Mouse (Mus musculus): ENCODE measurements around the gene Sgpl1. TPM values are rescaled to one million over a fixed set of nuclear protein-coding genes. Genes with fewer than 3 reads are reported as not detected.

The Sgpl1 gene
- polyA plus RNA-seq, 1 experiment from 2014 or later, result 64.3 TPM

GRCm38 (mm10) chr10:61146807-61147156, 721 bp downstream of the Sgpl1 start:
- no peaks in the 10 kb centered on the region for H3K36me3 ChIP-seq (ENCODE audit: control insufficient read depth, insufficient read depth, low read length)
- no peaks in the 10 kb centered on the region for H3K27me3 ChIP-seq (replicated peaks; ENCODE audit: control insufficient read depth, insufficient read depth, low read length)
- ATAC-seq (ENCODE audit: low read depth), result no peak; the same call in 1 of the 2 replicates
- H3K4me3 ChIP-seq (ENCODE audit: low read depth, low read length), result peak overlapping the region; percentile 83
- H3K4me2 ChIP-seq (ENCODE audit: low read depth, low read length), result peak overlapping the region; percentile 84
- WGBS, result under 1% methylated on average over 13 of the region's 14 CpGs
- peak overlapping the region; percentile 95 for H3K27ac ChIP-seq (replicated peaks; ENCODE audit: low read depth, low read length)
- peak overlapping the region; percentile 88 for H3K9ac ChIP-seq (ENCODE audit: low read depth, low read length)
- peaks cover 7% of the 10 kb centered on the region for H3K4me1 ChIP-seq (ENCODE audit: control insufficient read depth, insufficient read depth, low read length)
- DNase-seq (ENCODE audit: low spot score), result peak; percentile 12
- no peaks in the 10 kb centered on the region for H3K9me3 ChIP-seq (ENCODE audit: control insufficient read depth, low read length)

- Histone ChIP-seq H3K4me1 (ENCODE audit: control insufficient read depth, insufficient read depth, low read length) (peaks cover 7% of the 10 kb centered on the region), H3K27ac (replicated peaks; ENCODE audit: low read depth, low read length) (peak overlapping the region; percentile 95), H3K4me3 (ENCODE audit: low read depth, low read length) (peak overlapping the region; percentile 83), H3K36me3 (ENCODE audit: control insufficient read depth, insufficient read depth, low read length) (no peaks in the 10 kb centered on the region), H3K4me2 (ENCODE audit: low read depth, low read length) (peak overlapping the region; percentile 84), H3K9me3 (ENCODE audit: control insufficient read depth, low read length) (no peaks in the 10 kb centered on the region), H3K27me3 (replicated peaks; ENCODE audit: control insufficient read depth, insufficient read depth, low read length) (no peaks in the 10 kb centered on the region), H3K9ac (ENCODE audit: low read depth, low read length) (peak overlapping the region; percentile 88)
- DNase-seq (ENCODE audit: low spot score) (peak; percentile 78), ATAC-seq (ENCODE audit: low read depth) (peak; percentile 35)
- 1% methylated on average over 28 of the region's 53 CpGs for WGBS
Observed at GRCm38 (mm10) chr10:61146119-61146806, 1.2 kb downstream of the Sgpl1 start.

GRCm38 (mm10) chr10:61145766-61146118, 1.8 kb downstream of the Sgpl1 start:
- Histone ChIP-seq H3K27ac (replicated peaks; ENCODE audit: low read depth, low read length) (peak overlapping the region; percentile 95), H3K9me3 (ENCODE audit: control insufficient read depth, low read length) (no peaks in the 10 kb centered on the region), H3K4me2 (ENCODE audit: low read depth, low read length) (peak overlapping the region; percentile 84), H3K4me1 (ENCODE audit: control insufficient read depth, insufficient read depth, low read length) (peaks cover 7% of the 10 kb centered on the region), H3K36me3 (ENCODE audit: control insufficient read depth, insufficient read depth, low read length) (no peaks in the 10 kb centered on the region), H3K27me3 (replicated peaks; ENCODE audit: control insufficient read depth, insufficient read depth, low read length) (no peaks in the 10 kb centered on the region), H3K9ac (ENCODE audit: low read depth, low read length) (peak overlapping the region; percentile 88), H3K4me3 (ENCODE audit: low read depth, low read length) (peak overlapping the region; percentile 83)
- 0% methylated on average over 3 of the region's 3 CpGs for WGBS
- no peak for ATAC-seq (ENCODE audit: low read depth)
- no peak for DNase-seq (ENCODE audit: low spot score)

- H3K4me1 ChIP-seq (ENCODE audit: control insufficient read depth, insufficient read depth, low read length), result peaks cover 7% of the 10 kb centered on the region
- no peaks in the 10 kb centered on the region for H3K9me3 ChIP-seq (ENCODE audit: control insufficient read depth, low read length)
- no peak overlapping the region for H3K4me3 ChIP-seq (ENCODE audit: low read depth, low read length)
- DNase-seq (ENCODE audit: low spot score) (no peak), ATAC-seq (ENCODE audit: low read depth) (no peak)
- no peak overlapping the region for H3K4me2 ChIP-seq (ENCODE audit: low read depth, low read length)
- H3K27me3 ChIP-seq (replicated peaks; ENCODE audit: control insufficient read depth, insufficient read depth, low read length), result no peaks in the 10 kb centered on the region
- no peak overlapping the region for H3K27ac ChIP-seq (replicated peaks; ENCODE audit: low read depth, low read length)
- WGBS, result 89% methylated on average over 2 of the region's 2 CpGs
- no peak overlapping the region for H3K9ac ChIP-seq (ENCODE audit: low read depth, low read length)
- H3K36me3 ChIP-seq (ENCODE audit: control insufficient read depth, insufficient read depth, low read length), result peaks cover 10% of the 10 kb centered on the region
Observed at GRCm38 (mm10) chr10:61143343-61143742, 4.2 kb downstream of the Sgpl1 start.

- no peak for ATAC-seq (ENCODE audit: low read depth)
- WGBS, result 74% methylated on average over 1 of the region's 1 CpGs
- no peak for DNase-seq (ENCODE audit: low spot score)
- no peaks in the 10 kb centered on the region for H3K4me1 ChIP-seq (ENCODE audit: control insufficient read depth, insufficient read depth, low read length)
- H3K27me3 ChIP-seq (replicated peaks; ENCODE audit: control insufficient read depth, insufficient read depth, low read length), result no peaks in the 10 kb centered on the region
- H3K4me3 ChIP-seq (ENCODE audit: low read depth, low read length), result no peak overlapping the region
- peaks cover 16% of the 10 kb centered on the region for H3K36me3 ChIP-seq (ENCODE audit: control insufficient read depth, insufficient read depth, low read length)
- no peaks in the 10 kb centered on the region for H3K9me3 ChIP-seq (ENCODE audit: control insufficient read depth, low read length)
- H3K27ac ChIP-seq (replicated peaks; ENCODE audit: low read depth, low read length), result no peak overlapping the region
- H3K9ac ChIP-seq (ENCODE audit: low read depth, low read length), result no peak overlapping the region
- H3K4me2 ChIP-seq (ENCODE audit: low read depth, low read length), result no peak overlapping the region
Observed at GRCm38 (mm10) chr10:61137567-61137966, 9.9 kb downstream of the Sgpl1 start.

- Histone ChIP-seq H3K4me3 (ENCODE audit: low read depth, low read length) (no peak overlapping the region), H3K36me3 (ENCODE audit: control insufficient read depth, insufficient read depth, low read length) (peaks cover 25% of the 10 kb centered on the region), H3K9me3 (ENCODE audit: control insufficient read depth, low read length) (no peaks in the 10 kb centered on the region), H3K9ac (ENCODE audit: low read depth, low read length) (no peak overlapping the region), H3K27me3 (replicated peaks; ENCODE audit: control insufficient read depth, insufficient read depth, low read length) (no peaks in the 10 kb centered on the region), H3K4me2 (ENCODE audit: low read depth, low read length) (no peak overlapping the region), H3K4me1 (ENCODE audit: control insufficient read depth, insufficient read depth, low read length) (no peaks in the 10 kb centered on the region), H3K27ac (replicated peaks; ENCODE audit: low read depth, low read length) (no peak overlapping the region)
- WGBS, result 60% methylated on average over 3 of the region's 3 CpGs
- DNase-seq (ENCODE audit: low spot score) (no peak), ATAC-seq (ENCODE audit: low read depth) (no peak)
Observed at GRCm38 (mm10) chr10:61135226-61135839, 12.2 kb downstream of the Sgpl1 start.

- Histone ChIP-seq H3K4me1 (ENCODE audit: control insufficient read depth, insufficient read depth, low read length) (no peaks in the 10 kb centered on the region), H3K9me3 (ENCODE audit: control insufficient read depth, low read length) (no peaks in the 10 kb centered on the region), H3K36me3 (ENCODE audit: control insufficient read depth, insufficient read depth, low read length) (peaks cover 17% of the 10 kb centered on the region), H3K27me3 (replicated peaks; ENCODE audit: control insufficient read depth, insufficient read depth, low read length) (no peaks in the 10 kb centered on the region), H3K9ac (ENCODE audit: low read depth, low read length) (no peak overlapping the region), H3K27ac (replicated peaks; ENCODE audit: low read depth, low read length) (no peak overlapping the region), H3K4me3 (ENCODE audit: low read depth, low read length) (no peak overlapping the region), H3K4me2 (ENCODE audit: low read depth, low read length) (no peak overlapping the region)
- 86% methylated on average over 4 of the region's 4 CpGs for WGBS
- ATAC-seq (ENCODE audit: low read depth) (no peak), DNase-seq (ENCODE audit: low spot score) (no peak)
Observed at GRCm38 (mm10) chr10:61134041-61134440, 13.5 kb downstream of the Sgpl1 start.

- peaks cover 24% of the 10 kb centered on the region for H3K36me3 ChIP-seq (ENCODE audit: control insufficient read depth, insufficient read depth, low read length)
- no peaks in the 10 kb centered on the region for H3K9me3 ChIP-seq (ENCODE audit: control insufficient read depth, low read length)
- no peaks in the 10 kb centered on the region for H3K4me1 ChIP-seq (ENCODE audit: control insufficient read depth, insufficient read depth, low read length)
- H3K9ac ChIP-seq (ENCODE audit: low read depth, low read length), result no peak overlapping the region
- no peak for DNase-seq (ENCODE audit: low spot score)
- no peak for ATAC-seq (ENCODE audit: low read depth)
- no peak overlapping the region for H3K27ac ChIP-seq (replicated peaks; ENCODE audit: low read depth, low read length)
- no peak overlapping the region for H3K4me3 ChIP-seq (ENCODE audit: low read depth, low read length)
- H3K4me2 ChIP-seq (ENCODE audit: low read depth, low read length), result no peak overlapping the region
- WGBS, result 70% methylated on average over 3 of the region's 3 CpGs
- H3K27me3 ChIP-seq (replicated peaks; ENCODE audit: control insufficient read depth, insufficient read depth, low read length), result no peaks in the 10 kb centered on the region
Observed at GRCm38 (mm10) chr10:61130959-61131358, 16.5 kb downstream of the Sgpl1 start.
